10 mouse cellular contexts compared by ENCODE assay signal in the genomic region with DNA sequence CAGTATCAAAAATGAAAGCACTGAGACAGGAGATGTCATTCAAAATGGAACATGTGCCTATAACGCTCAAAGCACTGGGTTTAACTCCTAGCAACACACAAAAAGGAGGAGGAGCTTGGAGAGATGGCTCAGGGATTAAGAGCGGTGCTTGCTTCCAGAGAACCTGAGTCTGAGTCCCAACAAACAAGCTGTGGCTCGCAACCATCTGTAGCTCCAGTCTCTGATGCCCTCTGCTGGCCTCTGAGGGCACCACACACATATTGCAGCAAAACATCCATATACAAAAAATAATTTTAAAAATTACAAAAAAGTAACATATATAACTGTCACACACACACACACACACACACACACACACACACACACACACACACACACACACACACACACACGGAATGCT. TPM values are rescaled to one million over a fixed set of nuclear protein-coding genes. Genes with fewer than 3 reads are reported as not detected.
DNase-seq lines count a peak whose midpoint lies in the region; ATAC-seq and TF ChIP-seq lines count a peak whose summit lies in the region.
"Had no signal": no experiment of that assay in that cellular context is flagged by ENCODE, and none has a peak within 500 bp of the region (broad histone marks: within the 10 kb centered on the region; RNA-seq: fewer than 3 reads in every experiment).

No protein-coding gene starts in this region.

- H3K9ac ChIP-seq in heart, embryonic 11.5 days (ENCODE audit: low read depth, low read length), result no peak overlapping the region
- H3K9ac ChIP-seq in liver, embryonic 14.5 days (replicated peaks), result no peak overlapping the region
- H3K9ac ChIP-seq in midbrain, embryonic 15.5 days, result no peak overlapping the region
- H3K9ac ChIP-seq: limb, embryonic 15.5 days had no signal

- no peaks in the 10 kb centered on the region for H3K9me3 ChIP-seq in heart, embryonic 11.5 days (replicated peaks; ENCODE audit: control insufficient read depth, low read length)
- H3K9me3 ChIP-seq in liver, embryonic 14.5 days (ENCODE audit: control insufficient read depth, low read length), result no peaks in the 10 kb centered on the region
- no peaks in the 10 kb centered on the region for H3K9me3 ChIP-seq in midbrain, embryonic 15.5 days
- H3K9me3 ChIP-seq: limb, embryonic 15.5 days had no signal

- no peak for TF ChIP-seq POLR2A in thymus, adult 2 months (IDR thresholded peaks at IDR 0.05; ENCODE audit: control insufficient read depth, extremely low read depth, insufficient read depth, low read length, poor library complexity)

- H3K4me1 ChIP-seq in heart, embryonic 11.5 days (ENCODE audit: control insufficient read depth, insufficient read depth, low read length), result peaks cover 4% of the 10 kb centered on the region; the same call in 1 of the 2 replicates
- no peaks in the 10 kb centered on the region for H3K4me1 ChIP-seq in thymus, adult 2 months (replicated peaks; ENCODE audit: control insufficient read depth, insufficient read depth, low read length)
- H3K4me1 ChIP-seq in liver, embryonic 14.5 days (replicated peaks; ENCODE audit: control insufficient read depth in 2 of 2, insufficient read depth in 2 of 2, low read length in 1 of 2), result no peaks in the 10 kb centered on the region
- no peaks in the 10 kb centered on the region for H3K4me1 ChIP-seq in midbrain, embryonic 15.5 days
- H3K4me1 ChIP-seq: limb, embryonic 15.5 days had no signal

- WGBS in heart, embryonic 11.5 days (ENCODE audit: insufficient replicate concordance), result 75% methylated on average over 4 of the region's 4 CpGs
- 91% methylated on average over 4 of the region's 4 CpGs for WGBS in thymus, adult 2 months
- WGBS in liver, embryonic 14.5 days (ENCODE audit: insufficient replicate concordance), result 64% methylated on average over 4 of the region's 4 CpGs
- 79% methylated on average over 4 of the region's 4 CpGs for WGBS in midbrain, embryonic 15.5 days

- no peak for ATAC-seq in heart, embryonic 11.5 days (replicated peaks; ENCODE audit: insufficient number of reproducible peaks, low FRiP score, low TSS enrichment)
- ATAC-seq in liver, embryonic 14.5 days (ENCODE audit: insufficient read depth), result no peak
- no peak for ATAC-seq in midbrain, embryonic 15.5 days (replicated peaks)

- peak; percentile 17; the same call in 1 of the 2 replicates for TF ChIP-seq CTCF in thymus, adult 2 months (IDR thresholded peaks at IDR 0.05; ENCODE audit: borderline replicate concordance, control insufficient read depth, extremely low read depth, insufficient read depth, low read length, poor library complexity)
- peak; percentile 77 for TF ChIP-seq CTCF in liver, embryonic 14.5 days (IDR thresholded peaks at IDR 0.05; ENCODE audit: low read depth)

- intact Hi-C loops in heart, postnatal 14 days (cut with DNase I), result no loop called here

- peaks cover 20% of the 10 kb centered on the region; the same call in 1 of the 2 replicates for H3K36me3 ChIP-seq in heart, embryonic 11.5 days (ENCODE audit: control insufficient read depth, insufficient read depth, low read length)
- H3K36me3 ChIP-seq in thymus, adult 2 months (ENCODE audit: control insufficient read depth, insufficient read depth, low read length), result no peaks in the 10 kb centered on the region
- peaks cover 5% of the 10 kb centered on the region for H3K36me3 ChIP-seq in liver, embryonic 14.5 days (replicated peaks; ENCODE audit: control insufficient read depth, insufficient read depth, low read depth)
- H3K36me3 ChIP-seq in midbrain, embryonic 15.5 days (replicated peaks), result no peaks in the 10 kb centered on the region

- TF ChIP-seq EP300 in liver, embryonic 14.5 days (IDR thresholded peaks at IDR 0.05; ENCODE audit: low read depth), result no peak

- H3K27ac ChIP-seq in heart, embryonic 11.5 days (ENCODE audit: low read depth, low read length), result no peak overlapping the region
- no peak overlapping the region for H3K27ac ChIP-seq in thymus, adult 2 months (ENCODE audit: control insufficient read depth, insufficient read depth, low read length)
- H3K27ac ChIP-seq in liver, embryonic 14.5 days, result no peak overlapping the region
- H3K27ac ChIP-seq in midbrain, embryonic 15.5 days, result no peak overlapping the region
- H3K27ac ChIP-seq: limb, embryonic 15.5 days had no signal

- no peak overlapping the region for H3K4me3 ChIP-seq in heart, embryonic 11.5 days (ENCODE audit: low read depth, low read length)
- H3K4me3 ChIP-seq in thymus, adult 2 months (ENCODE audit: control insufficient read depth, insufficient read depth, low read length), result no peak overlapping the region
- no peak overlapping the region for H3K4me3 ChIP-seq in liver, embryonic 14.5 days (ENCODE audit: insufficient read depth in 1 of 2, low read depth in 2 of 2, low read length in 2 of 2)
- no peak overlapping the region for H3K4me3 ChIP-seq in midbrain, embryonic 15.5 days
- H3K4me3 ChIP-seq: erythroblast, embryonic 14.5 days; limb, embryonic 15.5 days had no signal

- DNase-seq in heart, postnatal 14 days, result peak; percentile 38 to 58
- DNase-seq in thymus, adult 2 months, result peak; percentile 22
- no peak for DNase-seq in thymus, adult 18-20 months
- peak; percentile 27 for DNase-seq in brain, adult 2 months (ENCODE audit: low read depth, low spot score)
- DNase-seq in liver, embryonic 14.5 days (ENCODE audit: low read depth in 3 of 3, low spot score in 3 of 3), result no peak
- DNase-seq in thymus, postnatal 14 days, result peak; percentile 38

- H3K27me3 ChIP-seq in heart, embryonic 11.5 days (ENCODE audit: control insufficient read depth, insufficient read depth, low read length), result no peaks in the 10 kb centered on the region
- H3K27me3 ChIP-seq in thymus, adult 2 months (ENCODE audit: control insufficient read depth, insufficient read depth, low read length), result no peaks in the 10 kb centered on the region
- H3K27me3 ChIP-seq in liver, embryonic 14.5 days (ENCODE audit: control insufficient read depth, insufficient read depth, low read length), result no peaks in the 10 kb centered on the region
- no peaks in the 10 kb centered on the region for H3K27me3 ChIP-seq in midbrain, embryonic 15.5 days (replicated peaks)
- H3K27me3 ChIP-seq: limb, embryonic 15.5 days had no signal

- no peak overlapping the region for H3K4me2 ChIP-seq in heart, embryonic 11.5 days
- no peak overlapping the region for H3K4me2 ChIP-seq in liver, embryonic 14.5 days (ENCODE audit: low read depth)
- H3K4me2 ChIP-seq in midbrain, embryonic 15.5 days, result no peak overlapping the region
- H3K4me2 ChIP-seq: limb, embryonic 15.5 days had no signal

RNA-seq across cellular contexts. Expression of gene Fanca, which starts 28.2 kb away (rescaled TPM):
- total RNA-seq in heart, postnatal 14 days (2021), result 1 to 10 TPM; 2.1 to 5.4 TPM
- polyA plus RNA-seq in heart, embryonic 11.5 days (2014; fragmentation: Nextera tagmentation; extraction: Ambion mirVana), result 22.8 and 27.7 TPM in 2 replicates
- polyA plus RNA-seq in thymus, adult 2 months (2012; rRNA removed), result 84.5 and 97.2 TPM in 2 replicates
- polyA plus RNA-seq in liver, embryonic 14.5 days (2012; rRNA removed), result 22.8 and 24.6 TPM in 2 replicates
- polyA plus RNA-seq in liver, embryonic 14.5 days (2014; fragmentation: Nextera tagmentation; extraction: Ambion mirVana), result 17.3 and 19.4 TPM in 2 replicates
- polyA plus RNA-seq in midbrain, embryonic 15.5 days (2015; fragmentation: Nextera tagmentation; extraction: Ambion mirVana), result 6.4 and 9.8 TPM in 2 replicates

RNA-seq across cellular contexts. Expression of gene Vps9d1, which starts 36.0 kb away (rescaled TPM):
- 10 to 100 TPM; 23.1 to 29.1 TPM for total RNA-seq in heart, postnatal 14 days (2021)
- 16.8 and 19.8 TPM in 2 replicates for polyA plus RNA-seq in heart, embryonic 11.5 days (2014; fragmentation: Nextera tagmentation; extraction: Ambion mirVana)
- 151 and 152 TPM in 2 replicates for polyA plus RNA-seq in thymus, adult 2 months (2012; rRNA removed)
- polyA plus RNA-seq in liver, embryonic 14.5 days (2012; rRNA removed), result 7.8 and 8.5 TPM in 2 replicates
- 2.4 and 3.8 TPM in 2 replicates for polyA plus RNA-seq in liver, embryonic 14.5 days (2014; fragmentation: Nextera tagmentation; extraction: Ambion mirVana)
- 66.6 and 69.9 TPM in 2 replicates for polyA plus RNA-seq in midbrain, embryonic 15.5 days (2015; fragmentation: Nextera tagmentation; extraction: Ambion mirVana)

RNA-seq across cellular contexts. Expression of gene Zfp276, which starts 36.2 kb away (rescaled TPM):
- 10 to 100 TPM; 15.7 to 16.6 TPM for total RNA-seq in heart, postnatal 14 days (2021)
- 11.7 and 12.1 TPM in 2 replicates for polyA plus RNA-seq in heart, embryonic 11.5 days (2014; fragmentation: Nextera tagmentation; extraction: Ambion mirVana)
- polyA plus RNA-seq in thymus, adult 2 months (2012; rRNA removed), result 75.5 and 82.4 TPM in 2 replicates
- 8.4 and 8.9 TPM in 2 replicates for polyA plus RNA-seq in liver, embryonic 14.5 days (2012; rRNA removed)
- polyA plus RNA-seq in liver, embryonic 14.5 days (2014; fragmentation: Nextera tagmentation; extraction: Ambion mirVana), result 4.7 and 5.9 TPM in 2 replicates
- polyA plus RNA-seq in midbrain, embryonic 15.5 days (2015; fragmentation: Nextera tagmentation; extraction: Ambion mirVana), result 28.2 and 30.3 TPM in 2 replicates

RNA-seq across cellular contexts. Expression of gene Spire2, which starts 42.3 kb away (rescaled TPM):
- under 1 TPM; 0.24 to 0.32 TPM for total RNA-seq in heart, postnatal 14 days (2021)
- 2.9 and 3.0 TPM in 2 replicates for polyA plus RNA-seq in heart, embryonic 11.5 days (2014; fragmentation: Nextera tagmentation; extraction: Ambion mirVana)
- 2.1 and 2.5 TPM in 2 replicates for polyA plus RNA-seq in thymus, adult 2 months (2012; rRNA removed)
- polyA plus RNA-seq in liver, embryonic 14.5 days (2012; rRNA removed), result 3.0 TPM in 2 replicates
- polyA plus RNA-seq in liver, embryonic 14.5 days (2014; fragmentation: Nextera tagmentation; extraction: Ambion mirVana), result 2.2 and 2.9 TPM in 2 replicates
- polyA plus RNA-seq in midbrain, embryonic 15.5 days (2015; fragmentation: Nextera tagmentation; extraction: Ambion mirVana), result 44.0 and 44.8 TPM in 2 replicates

RNA-seq across cellular contexts. Expression of gene Spata2l, which starts 54.1 kb away (rescaled TPM):
- 1 to 10 TPM; 6.5 to 6.9 TPM for total RNA-seq in heart, postnatal 14 days (2021)
- 1.6 TPM in 2 replicates for polyA plus RNA-seq in heart, embryonic 11.5 days (2014; fragmentation: Nextera tagmentation; extraction: Ambion mirVana)
- polyA plus RNA-seq in thymus, adult 2 months (2012; rRNA removed), result 27.6 and 34.0 TPM in 2 replicates
- 0.87 and 0.92 TPM in 2 replicates for polyA plus RNA-seq in liver, embryonic 14.5 days (2012; rRNA removed)
- 1.5 TPM in 2 replicates for polyA plus RNA-seq in liver, embryonic 14.5 days (2014; fragmentation: Nextera tagmentation; extraction: Ambion mirVana)
- 7.4 and 8.1 TPM in 2 replicates for polyA plus RNA-seq in midbrain, embryonic 15.5 days (2015; fragmentation: Nextera tagmentation; extraction: Ambion mirVana)

Comparison
In these comparisons a context has a peak if more than half of its experiments do, and no peak if none do; other contexts are left out.
1. DNase-seq: peak in heart, postnatal 14 days (2 of 2), thymus, adult 2 months (single experiment), brain, adult 2 months (single experiment) and thymus, postnatal 14 days (single experiment); none in thymus, adult 18-20 months (0 of 2) and liver, embryonic 14.5 days (0 of 3).